Mouse (Mus musculus): ENCODE results near the gene Dpm3.

The Dpm3 gene

GRCm38 (mm10) chr3:89245688-89246171 lies 13.4 kb upstream of the Dpm3 start, which contains the start of gene Krtcap2:
Gene Krtcap2, plus strand, starts transcription at chr3:89245966.
- H3K4me1 ChIP-seq (replicated peaks; ENCODE audit: low read depth, low read length) = peaks cover 65% of the 10 kb centered on the region
- H3K27me3 ChIP-seq (ENCODE audit: insufficient read depth, low read length) = peaks cover 35% of the 10 kb centered on the region
- no peaks in the 10 kb centered on the region for H3K9me3 ChIP-seq (ENCODE audit: low read length)
- TF ChIP-seq NANOG (IDR thresholded peaks at IDR 0.05; ENCODE audit: borderline replicate concordance, low read length) (no peak), POU5F1 (IDR thresholded peaks at IDR 0.05; ENCODE audit: borderline replicate concordance, low read length) (no peak), CTCF (conservative IDR thresholded peaks at IDR 0.05; ENCODE audit: low read length) (no peak)
- H3K36me3 ChIP-seq (ENCODE audit: insufficient read depth, low read length) = peaks cover 24% of the 10 kb centered on the region
- H3K4me3 ChIP-seq (replicated peaks; ENCODE audit: low read length) = peak within 1 kb of the TSS; percentile 90

- H3K4me1 ChIP-seq (replicated peaks; ENCODE audit: low read depth, low read length) = peaks cover 73% of the 10 kb centered on the region
- peaks cover 32% of the 10 kb centered on the region for H3K27me3 ChIP-seq (ENCODE audit: insufficient read depth, low read length)
- peak; percentile 86 for TF ChIP-seq CTCF (conservative IDR thresholded peaks at IDR 0.05; ENCODE audit: low read length)
- TF ChIP-seq NANOG (IDR thresholded peaks at IDR 0.05; ENCODE audit: borderline replicate concordance, low read length) = no peak
- TF ChIP-seq POU5F1 (IDR thresholded peaks at IDR 0.05; ENCODE audit: borderline replicate concordance, low read length) = no peak
- peaks cover 24% of the 10 kb centered on the region for H3K36me3 ChIP-seq (ENCODE audit: insufficient read depth, low read length)
- H3K9me3 ChIP-seq (ENCODE audit: low read length) = no peaks in the 10 kb centered on the region
- peak within 1 kb of the TSS; percentile 90 for H3K4me3 ChIP-seq (replicated peaks; ENCODE audit: low read length)
Observed at GRCm38 (mm10) chr3:89246261-89247100, 12.7 kb upstream of the Dpm3 start, which contains the start of gene Trim46. Gene Trim46, minus strand, starts transcription at chr3:89246309.

- no peaks in the 10 kb centered on the region for H3K9me3 ChIP-seq (ENCODE audit: low read length)
- peak overlapping the region; percentile 90 for H3K4me3 ChIP-seq (replicated peaks; ENCODE audit: low read length)
- peaks cover 24% of the 10 kb centered on the region for H3K36me3 ChIP-seq (ENCODE audit: insufficient read depth, low read length)
- TF ChIP-seq NANOG (IDR thresholded peaks at IDR 0.05; ENCODE audit: borderline replicate concordance, low read length) (no peak), CTCF (conservative IDR thresholded peaks at IDR 0.05; ENCODE audit: low read length) (no peak), POU5F1 (IDR thresholded peaks at IDR 0.05; ENCODE audit: borderline replicate concordance, low read length) (no peak)
- H3K27me3 ChIP-seq (ENCODE audit: insufficient read depth, low read length) = peaks cover 26% of the 10 kb centered on the region
- peaks cover 83% of the 10 kb centered on the region for H3K4me1 ChIP-seq (replicated peaks; ENCODE audit: low read depth, low read length)
Observed at GRCm38 (mm10) chr3:89247466-89247865, 11.7 kb upstream of the Dpm3 start.

- Histone ChIP-seq H3K4me3 (replicated peaks; ENCODE audit: low read length) (peak overlapping the region; percentile 66; the same call in 1 of the 2 replicates), H3K4me1 (replicated peaks; ENCODE audit: low read depth, low read length) (peaks cover 81% of the 10 kb centered on the region)
Observed at GRCm38 (mm10) chr3:89250435-89251040, 8.6 kb upstream of the Dpm3 start.

GRCm38 (mm10) chr3:89251365-89251895 lies 7.7 kb upstream of the Dpm3 start:
- TF ChIP-seq POU5F1 (IDR thresholded peaks at IDR 0.05; ENCODE audit: borderline replicate concordance, low read length) (no peak), CTCF (conservative IDR thresholded peaks at IDR 0.05; ENCODE audit: low read length) (no peak), NANOG (IDR thresholded peaks at IDR 0.05; ENCODE audit: borderline replicate concordance, low read length) (no peak)
- Histone ChIP-seq H3K9me3 (ENCODE audit: low read length) (no peaks in the 10 kb centered on the region), H3K4me1 (replicated peaks; ENCODE audit: low read depth, low read length) (peaks cover 80% of the 10 kb centered on the region), H3K27me3 (ENCODE audit: insufficient read depth, low read length) (no peaks in the 10 kb centered on the region), H3K4me3 (replicated peaks; ENCODE audit: low read length) (peak overlapping the region; percentile 66), H3K36me3 (ENCODE audit: insufficient read depth, low read length) (peaks cover 24% of the 10 kb centered on the region)

More at GRCm38 (mm10) chr3:89250435-89251040, 8.6 kb upstream of the Dpm3 start:
- Histone ChIP-seq H3K9me3 (ENCODE audit: low read length) (no peaks in the 10 kb centered on the region), H3K27me3 (ENCODE audit: insufficient read depth, low read length) (peaks cover 4% of the 10 kb centered on the region), H3K36me3 (ENCODE audit: insufficient read depth, low read length) (peaks cover 24% of the 10 kb centered on the region)
- TF ChIP-seq CTCF (conservative IDR thresholded peaks at IDR 0.05; ENCODE audit: low read length) (peak; percentile 32), POU5F1 (IDR thresholded peaks at IDR 0.05; ENCODE audit: borderline replicate concordance, low read length) (no peak)

GRCm38 (mm10) chr3:89254994-89255393 lies 4.2 kb upstream of the Dpm3 start:
- no peak for TF ChIP-seq NANOG (IDR thresholded peaks at IDR 0.05; ENCODE audit: borderline replicate concordance, low read length)
- TF ChIP-seq CTCF (conservative IDR thresholded peaks at IDR 0.05; ENCODE audit: low read length) = no peak
- no peak for TF ChIP-seq POU5F1 (IDR thresholded peaks at IDR 0.05; ENCODE audit: borderline replicate concordance, low read length)
- Histone ChIP-seq H3K4me3 (replicated peaks; ENCODE audit: low read length) (no peak overlapping the region), H3K36me3 (ENCODE audit: insufficient read depth, low read length) (no peaks in the 10 kb centered on the region), H3K9me3 (ENCODE audit: low read length) (no peaks in the 10 kb centered on the region), H3K27me3 (ENCODE audit: insufficient read depth, low read length) (peaks cover 8% of the 10 kb centered on the region), H3K4me1 (replicated peaks; ENCODE audit: low read depth, low read length) (peaks cover 65% of the 10 kb centered on the region)

- Histone ChIP-seq H3K4me1 (replicated peaks; ENCODE audit: low read depth, low read length) (peaks cover 54% of the 10 kb centered on the region), H3K9me3 (ENCODE audit: low read length) (no peaks in the 10 kb centered on the region), H3K36me3 (ENCODE audit: insufficient read depth, low read length) (no peaks in the 10 kb centered on the region), H3K4me3 (replicated peaks; ENCODE audit: low read length) (no peak overlapping the region), H3K27me3 (ENCODE audit: insufficient read depth, low read length) (peaks cover 8% of the 10 kb centered on the region)
- TF ChIP-seq CTCF (conservative IDR thresholded peaks at IDR 0.05; ENCODE audit: low read length) = no peak
- TF ChIP-seq NANOG (IDR thresholded peaks at IDR 0.05; ENCODE audit: borderline replicate concordance, low read length) = no peak
- no peak for TF ChIP-seq POU5F1 (IDR thresholded peaks at IDR 0.05; ENCODE audit: borderline replicate concordance, low read length)
Observed at GRCm38 (mm10) chr3:89256177-89256576, 3.0 kb upstream of the Dpm3 start.

GRCm38 (mm10) chr3:89260211-89260610 lies 1.1 kb downstream of the Dpm3 start:
- H3K9me3 ChIP-seq (ENCODE audit: low read length) = no peaks in the 10 kb centered on the region
- H3K4me1 ChIP-seq (replicated peaks; ENCODE audit: low read depth, low read length) = peaks cover 33% of the 10 kb centered on the region
- no peak overlapping the region for H3K4me3 ChIP-seq (replicated peaks; ENCODE audit: low read length)
- peaks cover 8% of the 10 kb centered on the region for H3K27me3 ChIP-seq (ENCODE audit: insufficient read depth, low read length)
- TF ChIP-seq POU5F1 (IDR thresholded peaks at IDR 0.05; ENCODE audit: borderline replicate concordance, low read length) (no peak), NANOG (IDR thresholded peaks at IDR 0.05; ENCODE audit: borderline replicate concordance, low read length) (no peak), CTCF (conservative IDR thresholded peaks at IDR 0.05; ENCODE audit: low read length) (no peak)
- no peaks in the 10 kb centered on the region for H3K36me3 ChIP-seq (ENCODE audit: insufficient read depth, low read length)
